Mouse (Mus musculus) midbrain, postnatal 0 days (tissue): ENCODE measurements at regions not wholly inside any gene's neighbourhood (a gene's known extent, or its start where the extent isn't known, plus 50 kb on each side); places are given as distances from the start of the nearest gene placed in this dataset.

Experiments
- ATAC-seq: fragments of 200-750 bp; cut with Nextera tagmentation; 2 replicates; pipeline ENCODE4 v1.8.0; 2017; ENCODE audit warnings: moderate number of reproducible peaks, mild to moderate bottlenecking, moderate TSS enrichment, moderate library complexity; ENCODE audit not compliant: low FRiP score
- DNase-seq: peaks from one replicate; pipeline ENCODE4 v3.0.0-alpha.2; 2015; ENCODE audit warnings: low spot score
- H3K27ac ChIP-seq: fragments of 300-500 bp; sonication (generic); 2 replicates; pipeline ENCODE4 v1.5.1; 2014; ENCODE audit warnings: low read depth, mild to moderate bottlenecking, low read length, mixed read lengths
- H3K27me3 ChIP-seq: fragments of 300-500 bp; sonication (generic); 2 replicates; pipeline ENCODE4 v1.6.1; 2014; ENCODE audit warnings: low read length, control low read depth, mixed read lengths; ENCODE audit not compliant: insufficient read depth
- H3K36me3 ChIP-seq: fragments of 300-500 bp; sonication (generic); 2 replicates; pipeline ENCODE4 v1.6.1; 2014; ENCODE audit warnings: low read length, control low read depth, mixed read lengths; ENCODE audit not compliant: insufficient read depth
- H3K4me1 ChIP-seq: fragments of 300-500 bp; sonication (generic); 2 replicates; pipeline ENCODE4 v1.6.1; 2014; ENCODE audit warnings: mild to moderate bottlenecking, control low read depth, antibody characterized with exemption, low read length, mixed read lengths; ENCODE audit not compliant: insufficient read depth
- H3K4me2 ChIP-seq: fragments of 300-500 bp; sonication (generic); 2 replicates; pipeline ENCODE4 v1.6.1; 2014; ENCODE audit warnings: low read depth, mild to moderate bottlenecking, low read length, mixed read lengths; ENCODE audit not compliant: poor library complexity, severe bottlenecking
- H3K4me3 ChIP-seq: fragments of 300-500 bp; sonication (generic); 2 replicates; pipeline ENCODE4 v1.5.1; 2014; ENCODE audit warnings: low read depth, mild to moderate bottlenecking, low read length, moderate library complexity
- H3K9ac ChIP-seq: fragments of 300-500 bp; sonication (generic); replicated peaks from 2 replicates; pipeline ENCODE4 v1.6.1; 2014; ENCODE audit warnings: mild to moderate bottlenecking, low read length, moderate library complexity, mixed read lengths; ENCODE audit not compliant: poor library complexity, severe bottlenecking
- H3K9me3 ChIP-seq: fragments of 300-500 bp; sonication (generic); 2 replicates; pipeline ENCODE4 v1.6.1; 2016; ENCODE audit warnings: low read length, control low read depth
- CTCF ChIP-seq: IDR thresholded peaks from 2 replicates; pipeline ENCODE4 v1.5.1; 2016; ENCODE audit warnings: antibody characterized with exemption, mild to moderate bottlenecking
- WGBS: fragments of 180-500 bp; shearing (Covaris S2); extraction: QIAGEN DNeasy Blood & Tissue Kit; methylation state at CpG from one replicate; pipeline ENCODE4 v1.1.7; 2014; 5-methylcytosine and 5-hydroxymethylcytosine counted together

GRCm38 (mm10) chr14:105841888-105842287 is 54.7 kb downstream of the Spry2 start:
- H3K36me3 ChIP-seq: no peaks in the 10 kb centered on the region
- H3K9ac ChIP-seq: no peak overlapping the region
- no peak overlapping the region for H3K4me3 ChIP-seq
- DNase-seq (no peak), ATAC-seq (no peak)
- no peaks in the 10 kb centered on the region for H3K4me1 ChIP-seq
- no peak overlapping the region for H3K4me2 ChIP-seq
- TF ChIP-seq CTCF: no peak
- H3K27me3 ChIP-seq: no peaks in the 10 kb centered on the region
- no peaks in the 10 kb centered on the region for H3K9me3 ChIP-seq
- H3K27ac ChIP-seq: no peak overlapping the region

GRCm38 (mm10) chr14:105837533-105837932 is 59.1 kb downstream of the Spry2 start:
- 86% methylated on average over 3 of the region's 3 CpGs for WGBS
- Histone ChIP-seq H3K36me3 (no peaks in the 10 kb centered on the region), H3K27me3 (no peaks in the 10 kb centered on the region), H3K4me2 (no peak overlapping the region), H3K9ac (no peak overlapping the region), H3K27ac (no peak overlapping the region), H3K4me1 (no peaks in the 10 kb centered on the region), H3K4me3 (no peak overlapping the region), H3K9me3 (no peaks in the 10 kb centered on the region)
- DNase-seq (no peak), ATAC-seq (no peak)
- TF ChIP-seq CTCF: no peak

- H3K27me3 ChIP-seq: no peaks in the 10 kb centered on the region
- no peak for ATAC-seq
- no peaks in the 10 kb centered on the region for H3K4me1 ChIP-seq
- H3K36me3 ChIP-seq: no peaks in the 10 kb centered on the region
- no peak for TF ChIP-seq CTCF
- H3K4me3 ChIP-seq: no peak overlapping the region
- WGBS: 93% methylated on average over 12 of the region's 12 CpGs
- no peak overlapping the region for H3K27ac ChIP-seq
- H3K4me2 ChIP-seq: no peak overlapping the region
- H3K9me3 ChIP-seq: no peaks in the 10 kb centered on the region
- DNase-seq: no peak
- no peak overlapping the region for H3K9ac ChIP-seq
These were observed 65.9 kb downstream of the Spry2 start for GRCm38 (mm10) chr14:105830701-105831100.

- no peak overlapping the region for H3K4me3 ChIP-seq
- WGBS: 76% methylated on average over 4 of the region's 4 CpGs
- H3K36me3 ChIP-seq: no peaks in the 10 kb centered on the region
- no peaks in the 10 kb centered on the region for H3K9me3 ChIP-seq
- H3K4me2 ChIP-seq: no peak overlapping the region
- no peak overlapping the region for H3K9ac ChIP-seq
- H3K27ac ChIP-seq: no peak overlapping the region
- no peaks in the 10 kb centered on the region for H3K27me3 ChIP-seq
- DNase-seq (no peak), ATAC-seq (no peak)
- H3K4me1 ChIP-seq: no peaks in the 10 kb centered on the region
- TF ChIP-seq CTCF: no peak
These were observed 66.3 kb downstream of the Spry2 start for GRCm38 (mm10) chr14:105830301-105830700.

GRCm38 (mm10) chr14:105823129-105823528 is 73.5 kb downstream of the Spry2 start:
- Histone ChIP-seq H3K27ac (no peak overlapping the region), H3K4me2 (no peak overlapping the region), H3K9me3 (no peaks in the 10 kb centered on the region; the same call in 1 of the 2 replicates), H3K4me3 (no peak overlapping the region), H3K27me3 (no peaks in the 10 kb centered on the region), H3K4me1 (no peaks in the 10 kb centered on the region), H3K9ac (no peak overlapping the region), H3K36me3 (no peaks in the 10 kb centered on the region)
- ATAC-seq (no peak), DNase-seq (no peak)
- no peak for TF ChIP-seq CTCF
- 90% methylated on average over 8 of the region's 8 CpGs for WGBS

GRCm38 (mm10) chr14:105822653-105823052 is 74.0 kb downstream of the Spry2 start:
- WGBS: 95% methylated on average over 9 of the region's 9 CpGs
- no peak for TF ChIP-seq CTCF
- Histone ChIP-seq H3K4me2 (no peak overlapping the region), H3K36me3 (no peaks in the 10 kb centered on the region), H3K9ac (no peak overlapping the region), H3K4me3 (no peak overlapping the region), H3K27ac (no peak overlapping the region), H3K4me1 (no peaks in the 10 kb centered on the region), H3K27me3 (no peaks in the 10 kb centered on the region), H3K9me3 (no peaks in the 10 kb centered on the region; the same call in 1 of the 2 replicates)
- ATAC-seq: no peak
- DNase-seq: no peak
